Mouse (Mus musculus) adrenal gland, adult (tissue): ENCODE data around the gene Cda.

Experiments used
- DNase-seq, 2 experiments: peaks; one replicate each; pipeline ENCODE4 v3.0.0; 2022 to 2023; ENCODE audit warnings: low spot score in 1 of 2; ENCODE audit not compliant: inconsistent age in 2 of 2

Cda gene

DNA sequence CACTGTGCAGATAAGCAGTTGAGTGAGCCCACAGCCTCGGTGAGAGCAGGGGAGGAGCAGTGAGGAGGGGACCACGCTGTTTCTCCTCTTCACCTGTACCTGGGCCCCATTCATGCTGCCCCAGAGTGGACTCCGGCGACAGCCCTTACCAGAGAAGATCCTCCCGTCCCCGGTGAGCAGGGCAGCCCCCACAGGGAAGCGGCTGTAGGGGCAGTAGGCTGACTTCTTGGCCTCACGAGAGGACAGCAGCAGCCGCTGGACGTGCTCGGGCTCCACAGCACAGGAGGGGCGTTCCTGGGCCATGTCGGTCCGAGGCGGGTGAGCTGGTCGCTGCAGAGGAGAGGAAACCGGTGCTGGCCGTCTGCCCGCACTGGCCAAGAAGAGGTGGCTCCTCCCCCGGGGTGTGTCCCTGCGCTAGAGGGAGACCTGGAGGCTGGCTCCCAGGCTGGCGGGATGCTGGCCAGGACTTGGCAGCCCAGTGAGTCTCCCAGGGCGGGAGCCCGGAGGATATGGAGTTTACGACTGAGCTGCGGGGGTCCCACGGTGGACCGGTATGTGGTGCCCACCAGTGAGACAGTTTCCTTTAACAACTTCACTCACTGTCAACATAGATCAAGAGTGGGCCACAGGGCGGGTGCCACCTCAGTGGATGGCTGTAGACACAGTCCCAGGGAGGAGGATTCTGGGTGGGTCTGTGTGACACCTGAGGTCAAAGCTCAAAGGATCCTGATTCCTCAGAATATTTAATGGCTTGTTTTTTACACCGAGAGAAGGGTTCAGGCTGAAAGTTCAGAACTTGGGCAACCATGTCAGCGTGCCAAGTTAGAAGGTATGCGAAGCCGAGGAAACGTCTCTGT lies at the start of gene Cda:
TSS of gene Cda (minus strand) at position 352 of the 857 bp plus-strand sequence.
- DNase-seq: peak; percentile 87 to 95

DNA sequence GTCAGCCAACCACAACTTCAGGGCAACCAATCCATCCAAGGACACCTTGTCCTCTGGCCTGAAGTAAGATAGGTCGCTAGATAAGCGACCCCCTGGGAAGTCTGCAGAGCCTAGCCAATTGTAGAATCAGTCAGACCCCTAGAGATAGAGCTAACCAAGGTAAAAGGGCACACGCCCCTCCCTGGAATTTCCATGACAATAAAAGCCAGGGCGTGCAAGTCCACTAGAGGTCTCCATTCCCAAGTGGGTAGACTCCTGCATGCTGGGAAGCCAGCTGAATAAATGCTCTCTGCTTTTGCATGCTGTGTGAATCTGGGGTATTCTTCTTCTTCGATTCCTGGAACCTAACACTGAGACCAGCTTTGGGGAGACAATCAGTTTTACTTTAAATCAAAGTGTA lies 48.6 kb upstream of the Cda start:
- DNase-seq: no peak

DNA sequence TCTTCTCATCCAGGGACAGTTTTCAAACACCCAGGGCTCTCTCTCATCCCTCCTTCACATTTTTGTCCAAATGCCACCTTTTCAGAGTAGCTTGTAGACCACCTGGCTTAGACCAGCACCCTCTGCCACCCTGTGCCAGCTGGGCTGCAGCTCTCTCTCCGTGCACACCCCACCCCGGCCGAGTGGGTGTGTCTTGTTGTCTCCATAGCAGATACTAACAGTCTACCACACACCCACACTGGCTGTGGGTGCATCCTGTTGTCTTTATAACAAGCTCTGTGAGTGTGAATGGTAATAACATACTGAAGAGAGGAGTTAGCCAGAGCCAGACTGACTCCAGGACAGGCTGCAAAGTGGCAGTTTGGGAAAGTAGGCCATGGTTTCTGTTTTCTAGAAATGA lies 48.2 kb upstream of the Cda start:
- no peak for DNase-seq

- no peak for DNase-seq
Observed at GRCm38 (mm10) chr4:138414725-138415124, 46.9 kb upstream of the Cda start.

GRCm38 (mm10) chr4:138411504-138412121 lies 43.8 kb upstream of the Cda start:
- no peak for DNase-seq

DNA sequence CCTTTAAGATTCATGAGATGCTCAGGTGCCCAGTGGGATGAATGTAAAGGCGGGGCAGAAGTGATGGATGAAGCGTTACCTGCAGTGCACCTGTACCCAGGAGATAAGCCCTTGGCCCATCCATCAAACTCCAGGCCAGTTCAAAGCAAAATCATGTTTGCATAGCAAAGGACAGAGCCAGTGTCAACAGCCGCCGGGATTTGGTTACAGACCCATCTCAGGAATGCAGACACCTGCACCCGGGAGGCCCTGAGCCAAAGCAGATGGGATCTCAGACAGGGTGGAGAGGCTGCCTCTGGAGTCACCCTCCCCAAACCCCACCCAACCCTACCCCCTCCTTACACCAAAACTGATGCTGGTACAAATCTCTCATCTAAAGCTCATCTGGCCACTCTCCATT lies 43.2 kb upstream of the Cda start:
- no peak for DNase-seq

GRCm38 (mm10) chr4:138407479-138408194 lies 39.8 kb upstream of the Cda start:
- DNase-seq: peak; percentile 79 to 91

GRCm38 (mm10) chr4:138404806-138405205 lies 37.0 kb upstream of the Cda start:
- peak; percentile 46 to 88 for DNase-seq

DNA sequence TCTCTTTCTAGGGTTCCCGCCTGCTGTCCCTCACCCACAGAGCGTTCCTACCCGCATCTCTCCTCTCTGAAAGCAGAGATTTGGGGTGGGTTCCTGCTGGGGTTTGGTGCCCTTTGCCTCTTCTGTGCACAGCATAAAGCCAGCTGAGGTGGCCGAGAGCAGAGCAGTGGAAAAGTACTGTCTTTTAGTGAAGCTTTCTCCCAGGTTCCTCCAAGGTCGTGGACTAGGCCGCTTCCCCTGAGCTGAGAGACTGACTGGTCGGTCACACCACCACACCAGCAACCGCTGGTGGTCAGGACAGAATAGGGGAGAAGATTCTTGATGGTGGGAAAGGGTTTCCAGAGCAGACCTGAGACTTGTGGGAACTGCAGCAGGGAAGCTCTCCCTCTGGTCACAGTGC lies 28.9 kb upstream of the Cda start:
- DNase-seq: peak; percentile 58 to 82

DNA sequence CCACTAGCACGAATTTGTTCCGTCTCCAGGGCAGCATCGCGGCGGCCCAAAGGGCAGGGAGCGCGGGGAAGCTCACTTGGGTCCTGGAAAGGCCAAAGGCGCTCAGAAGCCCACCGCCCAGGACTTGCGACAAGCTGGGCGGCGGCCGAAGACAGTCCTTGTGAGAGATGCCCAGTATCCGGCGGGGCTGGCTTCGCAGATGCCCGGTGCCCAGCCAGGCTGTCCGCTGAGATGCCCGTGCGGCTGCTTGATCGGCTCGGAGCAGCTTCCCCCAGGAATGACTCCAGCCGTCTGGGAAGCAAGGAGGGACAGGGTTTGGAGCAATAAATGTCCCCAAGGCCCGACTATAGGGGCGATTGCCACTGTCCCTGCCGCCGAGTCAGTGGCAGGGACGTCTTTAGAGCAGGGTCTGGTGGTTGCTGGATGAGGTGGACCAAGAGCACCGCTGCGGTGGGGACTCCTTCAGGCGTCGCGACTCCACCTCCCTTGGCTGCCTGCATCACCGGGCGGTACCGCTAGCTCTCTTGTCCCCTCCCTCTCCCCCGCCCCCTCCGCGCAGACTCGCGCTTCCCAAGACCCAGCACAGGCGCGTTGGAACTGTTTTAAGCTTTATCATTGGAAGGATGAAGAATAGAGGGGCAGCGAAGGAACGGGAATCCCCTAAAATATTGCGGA lies 28.3 kb upstream of the Cda start, which contains the start of gene Fam43b:
TSS of gene Fam43b (minus strand) at position 558 of the 675 bp plus-strand sequence.
- peak; percentile 80 to 91 for DNase-seq

- peak; percentile 51 to 75 for DNase-seq
Observed at GRCm38 (mm10) chr4:138395087-138395970, 27.5 kb upstream of the Cda start.

DNA sequence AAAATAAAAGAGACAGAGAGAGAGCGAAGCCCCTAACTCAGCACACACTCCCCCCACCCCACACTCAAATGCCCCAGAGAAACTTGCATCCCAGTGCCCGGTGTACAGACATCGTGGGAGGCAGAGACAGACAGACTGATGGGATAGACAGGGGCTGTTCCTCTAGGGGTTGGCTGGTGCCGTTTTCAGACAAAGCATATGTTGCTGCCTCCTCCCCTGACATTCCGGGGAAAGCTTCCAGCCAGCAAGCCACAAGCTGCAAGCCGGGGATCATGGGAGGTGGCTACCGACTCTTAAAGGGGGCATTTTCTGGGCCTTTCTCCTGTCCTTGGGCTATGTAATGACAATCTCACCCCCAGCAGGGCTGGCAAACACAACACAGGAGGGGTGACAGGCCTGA lies 25.9 kb upstream of the Cda start:
- DNase-seq: no peak

- no peak for DNase-seq
Observed at GRCm38 (mm10) chr4:138383789-138384188, 16.0 kb upstream of the Cda start.

DNA sequence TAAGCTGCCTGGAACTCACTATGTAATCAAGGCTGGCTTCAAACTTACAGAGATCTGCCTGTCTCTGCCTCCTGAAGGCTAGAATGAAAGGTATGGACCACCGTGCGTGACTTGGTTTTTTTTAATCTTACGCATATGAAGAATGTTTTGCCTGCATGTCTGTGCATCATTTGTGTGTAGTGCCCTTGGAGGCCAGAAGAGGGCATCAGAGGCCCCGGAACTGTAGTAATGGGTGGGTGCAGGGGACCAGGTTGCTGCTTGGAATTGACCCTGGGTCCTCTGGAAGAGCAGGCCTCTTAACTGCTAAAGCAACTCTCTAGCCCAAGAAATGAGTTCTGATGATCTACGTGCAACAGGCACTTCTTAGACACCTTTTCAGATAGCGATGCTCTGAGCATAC lies 14.7 kb upstream of the Cda start:
- DNase-seq: peak in 1 of 2 experiments; percentile 55

DNA sequence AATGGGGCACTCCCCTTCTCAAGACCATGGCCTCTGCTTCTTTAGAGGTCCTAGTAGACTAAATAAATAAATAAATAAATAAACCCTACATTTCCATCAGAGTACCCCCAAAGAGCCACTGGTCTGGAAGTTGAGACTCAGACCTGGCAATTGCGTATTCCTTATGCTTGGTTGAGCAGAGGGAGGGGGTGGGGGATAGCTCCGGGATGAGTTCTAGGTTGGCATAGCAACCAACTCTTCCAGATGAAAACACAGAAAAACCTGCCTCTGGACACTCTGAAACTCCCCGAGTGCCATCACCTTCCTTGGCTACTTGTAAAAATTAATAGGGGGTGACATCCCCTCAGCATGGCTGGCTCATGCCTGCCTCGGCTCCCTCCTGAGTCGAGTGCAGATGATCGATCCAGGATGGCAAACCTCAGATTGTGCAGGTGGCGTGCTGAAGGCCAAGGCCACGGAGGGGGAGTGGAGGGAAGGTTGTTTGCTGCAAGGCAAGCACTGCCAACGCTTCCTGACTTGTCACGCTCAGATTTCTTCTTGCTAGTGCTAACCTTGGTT lies 12.4 kb upstream of the Cda start:
- peak in 1 of 2 experiments; percentile 47 for DNase-seq

GRCm38 (mm10) chr4:138379091-138379840 lies 11.5 kb upstream of the Cda start:
- peak; percentile 84 to 92 for DNase-seq

- DNase-seq: peak in 1 of 2 experiments; percentile 83
Observed at GRCm38 (mm10) chr4:138377526-138377925, 9.7 kb upstream of the Cda start.

GRCm38 (mm10) chr4:138375117-138375516 lies 7.3 kb upstream of the Cda start:
- no peak for DNase-seq

- DNase-seq: no peak
Observed at GRCm38 (mm10) chr4:138370996-138371516, 3.3 kb upstream of the Cda start.
